Mouse (Mus musculus): ENCODE results near the gene Morc2b. TPM values are rescaled to one million over a fixed set of nuclear protein-coding genes. Genes with fewer than 3 reads are reported as not detected.

Gene Morc2b
- polyA plus RNA-seq (2015; fragmentation: Nextera tagmentation; extraction: Ambion mirVana) = not detected in 2 replicates

GRCm38 (mm10) chr17:33139261-33139820, at the start of gene Morc2b:
Morc2b (minus strand) TSS chr17:33139683.

GRCm38 (mm10) chr17:33168147-33168546, 28.7 kb upstream of the Morc2b start, which contains the start of gene Olfr55:
Olfr55 (plus strand) TSS chr17:33168447.

GRCm38 (mm10) chr17:33089220-33089949, 50.1 kb downstream of the Morc2b start, which contains the start of gene Zfp563:
Zfp563 (plus strand) TSS chr17:33089310.

GRCm38 (mm10) chr17:33067958-33068357, 71.5 kb downstream of the Morc2b start, which contains the start of gene 4921501E09Rik:
4921501E09Rik (minus strand) TSS chr17:33068058.

Other genes with a start within 250 kb of the Morc2b start
- 3.1 and 3.5 TPM in 2 replicates for gene Zfp870, start 248.0 kb downstream of the Morc2b start, polyA plus RNA-seq (2015; fragmentation: Nextera tagmentation; extraction: Ambion mirVana)
- not detected in 2 replicates for gene Cyp4f14, start 222.3 kb downstream of the Morc2b start, polyA plus RNA-seq (2015; fragmentation: Nextera tagmentation; extraction: Ambion mirVana)
- 16.0 and 18.7 TPM in 2 replicates for gene Cyp4f13, start 192.3 kb downstream of the Morc2b start, polyA plus RNA-seq (2015; fragmentation: Nextera tagmentation; extraction: Ambion mirVana)
- gene Zfp472, start 173.9 kb downstream of the Morc2b start, polyA plus RNA-seq (2015; fragmentation: Nextera tagmentation; extraction: Ambion mirVana) = 4.0 and 4.2 TPM in 2 replicates
- 5.5 and 6.2 TPM in 2 replicates for gene Zfp952, start 146.6 kb downstream of the Morc2b start, polyA plus RNA-seq (2015; fragmentation: Nextera tagmentation; extraction: Ambion mirVana)
- 2.8 and 3.1 TPM in 2 replicates for gene Zfp763, start 106.3 kb downstream of the Morc2b start, polyA plus RNA-seq (2015; fragmentation: Nextera tagmentation; extraction: Ambion mirVana)
- gene 4921501E09Rik, start 71.6 kb downstream of the Morc2b start, polyA plus RNA-seq (2015; fragmentation: Nextera tagmentation; extraction: Ambion mirVana) = not detected in 2 replicates
- gene Zfp563, start 50.4 kb downstream of the Morc2b start, polyA plus RNA-seq (2015; fragmentation: Nextera tagmentation; extraction: Ambion mirVana) = 2.8 and 3.8 TPM in 2 replicates
- gene Olfr55, start 28.8 kb upstream of the Morc2b start, polyA plus RNA-seq (2015; fragmentation: Nextera tagmentation; extraction: Ambion mirVana) = not detected in 2 replicates
- gene Olfr239, start 51.6 kb upstream of the Morc2b start, polyA plus RNA-seq (2015; fragmentation: Nextera tagmentation; extraction: Ambion mirVana) = 0.04 TPM in 1 of 2 replicates, not detected in the other
- not detected in 2 replicates for gene Olfr1564, start 82.0 kb upstream of the Morc2b start, polyA plus RNA-seq (2015; fragmentation: Nextera tagmentation; extraction: Ambion mirVana)
- 6.0 and 6.9 TPM in 2 replicates for gene Zfp955a, start 115.5 kb upstream of the Morc2b start, polyA plus RNA-seq (2015; fragmentation: Nextera tagmentation; extraction: Ambion mirVana)
- not detected in 2 replicates for gene Olfr63, start 125.0 kb upstream of the Morc2b start, polyA plus RNA-seq (2015; fragmentation: Nextera tagmentation; extraction: Ambion mirVana)
- 4.9 TPM in 2 replicates for gene Zfp955b, start 149.9 kb upstream of the Morc2b start, polyA plus RNA-seq (2015; fragmentation: Nextera tagmentation; extraction: Ambion mirVana)
- gene Zfp81, start 219.2 kb upstream of the Morc2b start, polyA plus RNA-seq (2015; fragmentation: Nextera tagmentation; extraction: Ambion mirVana) = 4.5 and 4.7 TPM in 2 replicates

Measured in urinary bladder, postnatal 0 days (tissue).